In the genomic region with DNA sequence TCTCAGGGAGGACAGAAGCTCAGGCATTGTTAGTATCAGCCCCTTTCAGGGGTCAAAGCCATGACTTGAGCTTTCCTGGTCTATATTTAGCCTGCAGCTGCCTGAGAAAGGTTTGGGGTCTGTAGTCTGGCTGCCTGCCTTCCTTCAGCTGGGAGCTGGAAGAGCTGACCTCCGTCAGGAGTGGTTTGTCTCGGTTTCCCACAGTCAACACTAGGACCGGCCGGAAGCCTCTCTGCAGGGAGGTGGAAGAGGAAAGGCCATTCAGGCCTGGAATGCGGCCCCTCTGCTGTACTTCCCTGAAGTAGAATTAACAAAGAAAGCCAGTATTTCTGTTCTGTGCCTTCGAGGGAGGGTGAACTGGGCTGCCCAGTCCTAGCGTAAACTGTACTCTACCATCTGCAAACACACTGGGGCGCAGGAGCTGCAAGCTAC, we compare ENCODE assay signal across 8 mouse cellular contexts.
DNase-seq lines count a peak whose midpoint lies in the region; ATAC-seq lines count a peak whose summit lies in the region.

No protein-coding gene starts in this region.

- no peak overlapping the region for H3K9ac ChIP-seq in forebrain, embryonic 16.5 days (replicated peaks; ENCODE audit: low read depth, low read length)
- 0 out of 2 replicates have a peak overlapping the region, but pooled peaks have one; percentile 11 for H3K9ac ChIP-seq in intestine, embryonic 14.5 days (ENCODE audit: low read length)
- H3K9ac ChIP-seq in liver, embryonic 16.5 days (ENCODE audit: low read depth, low read length): no peak overlapping the region; the same call in 1 of the 2 replicates
- H3K9ac ChIP-seq in stomach, embryonic 16.5 days (ENCODE audit: low read length): peak overlapping the region; percentile 65

- WGBS in forebrain, embryonic 16.5 days: 25% methylated on average over 8 of the region's 8 CpGs
- 15% methylated on average over 8 of the region's 8 CpGs for WGBS in intestine, embryonic 14.5 days
- 53% methylated on average over 8 of the region's 8 CpGs for WGBS in liver, embryonic 16.5 days (ENCODE audit: insufficient replicate concordance)
- WGBS in stomach, embryonic 16.5 days: 12% methylated on average over 8 of the region's 8 CpGs

- peak; percentile 80 for DNase-seq in embryo, embryonic 10 days (ENCODE audit: low spot score)
- DNase-seq in embryo, embryonic 9.5 days (ENCODE audit: extremely low spot score): no peak
- peak; percentile 65 for DNase-seq in intestine, embryonic 14.5 days (ENCODE audit: low spot score)
- no peak for DNase-seq in urinary bladder, postnatal 36 days (ENCODE audit: low spot score in 2 of 2)
- no peak for DNase-seq in cerebellum, adult 11-12 months

- no peak overlapping the region for H3K4me2 ChIP-seq in forebrain, embryonic 16.5 days (ENCODE audit: low read length)
- H3K4me2 ChIP-seq in intestine, embryonic 14.5 days (ENCODE audit: low read length): peak overlapping the region; percentile 62
- H3K4me2 ChIP-seq in liver, embryonic 16.5 days (ENCODE audit: low read depth, low read length): no peak overlapping the region
- H3K4me2 ChIP-seq in stomach, embryonic 16.5 days (ENCODE audit: low read depth, low read length): peak overlapping the region; percentile 51

- H3K36me3 ChIP-seq in forebrain, embryonic 16.5 days (ENCODE audit: control insufficient read depth, insufficient read depth): no peaks in the 10 kb centered on the region
- H3K36me3 ChIP-seq in intestine, embryonic 14.5 days (ENCODE audit: control insufficient read depth, insufficient read depth, low read length): peaks cover 12% of the 10 kb centered on the region
- no peaks in the 10 kb centered on the region for H3K36me3 ChIP-seq in liver, embryonic 16.5 days (ENCODE audit: control insufficient read depth, insufficient read depth)
- no peaks in the 10 kb centered on the region for H3K36me3 ChIP-seq in stomach, embryonic 16.5 days (ENCODE audit: control insufficient read depth, insufficient read depth, low read length)

- H3K9me3 ChIP-seq in forebrain, embryonic 16.5 days (ENCODE audit: control insufficient read depth, low read length): no peaks in the 10 kb centered on the region
- H3K9me3 ChIP-seq in intestine, embryonic 14.5 days (ENCODE audit: control insufficient read depth, low read length): no peaks in the 10 kb centered on the region
- no peaks in the 10 kb centered on the region for H3K9me3 ChIP-seq in liver, embryonic 16.5 days (replicated peaks; ENCODE audit: control insufficient read depth, low read length)
- H3K9me3 ChIP-seq in stomach, embryonic 16.5 days (replicated peaks; ENCODE audit: control insufficient read depth, low read length): no peaks in the 10 kb centered on the region

- H3K27ac ChIP-seq in forebrain, embryonic 16.5 days (ENCODE audit: low read length): no peak overlapping the region
- H3K27ac ChIP-seq in intestine, embryonic 14.5 days (ENCODE audit: low read depth): peak overlapping the region; percentile 95
- H3K27ac ChIP-seq in liver, embryonic 16.5 days (ENCODE audit: low read length): peak overlapping the region; percentile 33
- peak overlapping the region; percentile 92 for H3K27ac ChIP-seq in stomach, embryonic 16.5 days (ENCODE audit: low read length)

- H3K27me3 ChIP-seq in forebrain, embryonic 16.5 days (replicated peaks; ENCODE audit: control insufficient read depth, insufficient read depth, low read length): no peaks in the 10 kb centered on the region
- H3K27me3 ChIP-seq in intestine, embryonic 14.5 days (replicated peaks; ENCODE audit: control insufficient read depth, insufficient read depth, low read length): no peaks in the 10 kb centered on the region
- no peaks in the 10 kb centered on the region for H3K27me3 ChIP-seq in liver, embryonic 16.5 days (ENCODE audit: control insufficient read depth, insufficient read depth, low read depth, low read length)
- no peaks in the 10 kb centered on the region for H3K27me3 ChIP-seq in stomach, embryonic 16.5 days (ENCODE audit: control insufficient read depth, insufficient read depth, low read length)

- ATAC-seq in forebrain, embryonic 16.5 days: 0 out of 2 replicates have a peak, but pooled peaks have one; percentile 28
- peak; percentile 35 for ATAC-seq in intestine, embryonic 14.5 days (replicated peaks; ENCODE audit: low FRiP score, low TSS enrichment, low read depth)
- peak; percentile 52 for ATAC-seq in liver, embryonic 16.5 days (ENCODE audit: low read depth)
- ATAC-seq in stomach, embryonic 16.5 days (ENCODE audit: insufficient read depth, low FRiP score): peak; percentile 72

- no peak overlapping the region for H3K4me3 ChIP-seq in forebrain, embryonic 16.5 days (replicated peaks; ENCODE audit: low read length)
- peak overlapping the region; percentile 47 for H3K4me3 ChIP-seq in intestine, embryonic 14.5 days (ENCODE audit: low read depth, low read length)
- H3K4me3 ChIP-seq in liver, embryonic 16.5 days (ENCODE audit: low read depth, low read length): no peak overlapping the region
- peak overlapping the region; percentile 45 for H3K4me3 ChIP-seq in stomach, embryonic 16.5 days (replicated peaks; ENCODE audit: low read length)

- H3K4me1 ChIP-seq in forebrain, embryonic 16.5 days (replicated peaks; ENCODE audit: control insufficient read depth, insufficient read depth, low read length): peaks cover 5% of the 10 kb centered on the region
- H3K4me1 ChIP-seq in intestine, embryonic 14.5 days (replicated peaks; ENCODE audit: control insufficient read depth, insufficient read depth, low read length): peaks cover 40% of the 10 kb centered on the region
- no peaks in the 10 kb centered on the region for H3K4me1 ChIP-seq in liver, embryonic 16.5 days (ENCODE audit: control insufficient read depth, low read depth, low read length)
- peaks cover 29% of the 10 kb centered on the region for H3K4me1 ChIP-seq in stomach, embryonic 16.5 days (ENCODE audit: control insufficient read depth, insufficient read depth, low read length)

Comparison
In these comparisons a context has a peak if more than half of its experiments do, and no peak if none do; other contexts are left out.
1. DNase-seq: peak in embryo, embryonic 10 days (single experiment) and intestine, embryonic 14.5 days (single experiment); none in embryo, embryonic 9.5 days (single experiment), urinary bladder, postnatal 36 days (0 of 2) and cerebellum, adult 11-12 months (single experiment).
2. H3K4me2 ChIP-seq: peak in intestine, embryonic 14.5 days (single experiment) and stomach, embryonic 16.5 days (single experiment); none in forebrain, embryonic 16.5 days (single experiment) and liver, embryonic 16.5 days (single experiment).
3. H3K4me3 ChIP-seq: peak in intestine, embryonic 14.5 days (single experiment) and stomach, embryonic 16.5 days (single experiment); none in forebrain, embryonic 16.5 days (single experiment) and liver, embryonic 16.5 days (single experiment).
4. H3K9ac ChIP-seq: peak in intestine, embryonic 14.5 days (single experiment) and stomach, embryonic 16.5 days (single experiment); none in forebrain, embryonic 16.5 days (single experiment) and liver, embryonic 16.5 days (single experiment).
5. Peak in every context shown above with its lines, with median percentiles within 50 percentile points of each other: ATAC-seq.